Mouse (Mus musculus): Measurements from ENCODE around the gene Il24. TPM values are rescaled to one million over a fixed set of nuclear protein-coding genes. Genes with fewer than 3 reads are reported as not detected.

The Il24 gene
- polyA plus RNA-seq (2015; fragmentation: Nextera tagmentation; extraction: Ambion mirVana): not detected in 2 replicates

DNA sequence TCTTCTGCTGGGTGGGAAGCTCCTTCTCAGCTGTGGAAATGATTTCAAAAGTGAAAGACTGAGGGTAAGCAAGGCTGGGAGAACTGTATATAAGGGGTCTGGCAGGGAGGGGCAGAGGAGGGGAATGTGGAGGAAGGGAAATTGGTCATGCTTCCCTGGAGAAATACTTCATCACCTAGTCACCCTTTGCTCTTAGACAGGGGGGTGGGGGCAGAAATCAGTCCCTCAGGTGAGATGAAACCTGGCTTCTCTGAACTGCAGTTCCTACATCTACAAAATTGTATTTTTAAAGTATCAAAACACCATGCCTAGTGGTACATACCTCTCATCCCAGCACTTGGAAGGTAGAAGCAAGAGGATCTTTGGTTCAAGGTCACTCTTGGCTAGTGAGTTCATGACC is at the start of gene Il24:
TSS of gene Il24 (minus strand) at position 101 of the 400 bp plus-strand sequence.
- H3K9ac ChIP-seq (ENCODE audit: low read depth, low read length): no peak within 1 kb of the TSS
- no peaks in the 10 kb centered on the region for H3K36me3 ChIP-seq (ENCODE audit: control insufficient read depth, insufficient read depth, low read length)
- no peaks in the 10 kb centered on the region for H3K9me3 ChIP-seq (ENCODE audit: control insufficient read depth, low read length)
- H3K27ac ChIP-seq (ENCODE audit: low read depth, low read length): no peak within 1 kb of the TSS
- H3K4me1 ChIP-seq (ENCODE audit: control insufficient read depth, insufficient read depth, low read depth, low read length): no peaks in the 10 kb centered on the region
- H3K4me3 ChIP-seq (ENCODE audit: low read length): no peak within 1 kb of the TSS
- H3K27me3 ChIP-seq (replicated peaks; ENCODE audit: control insufficient read depth, insufficient read depth, low read length): no peaks in the 10 kb centered on the region
- no peak for ATAC-seq
- H3K4me2 ChIP-seq (ENCODE audit: low read length): no peak within 1 kb of the TSS

DNA sequence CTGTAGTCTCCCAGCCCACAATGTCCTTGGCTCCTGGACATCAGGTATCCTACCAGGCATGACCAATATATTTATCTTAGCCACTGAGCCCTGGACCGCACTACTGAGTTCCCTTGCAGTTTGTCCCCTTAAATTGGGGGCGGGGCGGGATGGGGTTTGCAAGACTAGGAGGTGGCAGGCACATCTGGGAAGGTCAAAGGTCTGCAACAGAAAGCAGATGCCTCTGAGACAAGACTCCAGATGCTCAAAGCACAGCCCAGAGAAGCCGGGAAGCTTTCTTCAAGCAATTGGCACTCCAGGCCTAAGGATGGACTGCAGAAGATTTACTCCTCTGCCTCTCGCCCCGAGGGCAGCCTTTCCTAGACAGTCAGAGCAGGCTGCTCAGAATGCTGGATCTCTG is 49.1 kb upstream of the Il24 start:
- Histone ChIP-seq H3K27ac (ENCODE audit: low read depth, low read length) (no peak overlapping the region), H3K4me2 (ENCODE audit: low read length) (no peak overlapping the region), H3K4me3 (ENCODE audit: low read length) (no peak overlapping the region), H3K9me3 (ENCODE audit: control insufficient read depth, low read length) (no peaks in the 10 kb centered on the region), H3K9ac (ENCODE audit: low read depth, low read length) (no peak overlapping the region), H3K36me3 (ENCODE audit: control insufficient read depth, insufficient read depth, low read length) (no peaks in the 10 kb centered on the region), H3K27me3 (replicated peaks; ENCODE audit: control insufficient read depth, insufficient read depth, low read length) (no peaks in the 10 kb centered on the region), H3K4me1 (ENCODE audit: control insufficient read depth, insufficient read depth, low read depth, low read length) (no peaks in the 10 kb centered on the region; the same call in 1 of the 2 replicates)
- no peak for ATAC-seq
- WGBS: 55% methylated on average over 6 of the region's 6 CpGs

DNA sequence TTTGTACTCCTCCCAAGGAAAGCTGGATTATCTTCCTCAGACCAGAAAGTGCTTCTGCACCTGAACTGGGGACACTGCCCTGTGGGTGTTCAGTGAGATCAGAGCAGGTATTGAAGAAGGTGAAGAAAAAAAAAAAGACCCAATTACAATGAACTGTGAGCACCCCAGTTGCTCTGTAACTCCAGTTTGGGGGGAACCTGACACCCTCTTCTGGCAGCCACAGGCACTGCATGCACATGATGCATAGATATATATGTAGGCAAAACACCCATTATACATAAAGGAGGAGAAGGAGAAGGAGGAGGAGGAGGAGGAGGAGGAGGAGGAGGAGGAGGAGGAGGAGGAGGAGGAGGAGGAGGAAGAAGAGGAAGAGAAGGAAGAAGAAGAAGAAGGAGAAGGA is 39.2 kb upstream of the Il24 start:
- H3K4me1 ChIP-seq (ENCODE audit: control insufficient read depth, insufficient read depth, low read depth, low read length): no peaks in the 10 kb centered on the region
- H3K4me2 ChIP-seq (ENCODE audit: low read length): no peak overlapping the region

DNA sequence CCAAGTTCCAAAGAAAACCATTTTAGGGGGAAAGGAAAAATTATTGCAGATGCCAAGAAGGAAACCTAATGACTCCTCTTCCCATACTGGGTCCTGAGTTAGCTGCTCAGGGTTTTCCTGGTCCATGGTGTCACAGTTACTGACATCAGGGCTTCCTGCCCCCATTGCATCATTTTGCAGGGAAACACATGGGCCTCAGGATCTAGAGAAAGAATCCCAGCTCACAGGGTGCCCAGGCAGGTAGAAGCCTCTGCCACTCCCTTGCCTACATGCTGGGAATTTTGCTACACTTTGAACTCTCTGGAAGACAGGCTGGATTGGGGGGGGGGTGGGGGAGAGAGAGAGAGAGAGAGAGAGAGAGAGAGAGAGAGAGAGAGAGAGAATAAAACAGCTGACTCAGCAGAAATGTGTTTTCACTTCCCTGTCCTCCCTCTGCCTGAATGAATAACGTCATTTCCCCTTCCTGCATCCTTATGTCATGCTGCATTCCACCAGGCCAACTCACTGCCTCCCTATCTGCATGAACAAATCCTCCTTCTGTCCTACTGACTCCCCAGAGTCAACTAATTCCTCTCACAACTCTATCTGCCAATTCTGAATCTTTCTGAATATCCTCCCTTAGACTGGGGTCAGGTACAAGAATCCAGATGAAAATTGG is 31.2 kb upstream of the Il24 start:
- Histone ChIP-seq H3K27ac (ENCODE audit: low read depth, low read length) (no peak overlapping the region), H3K9ac (ENCODE audit: low read depth, low read length) (no peak overlapping the region), H3K4me1 (ENCODE audit: control insufficient read depth, insufficient read depth, low read depth, low read length) (no peaks in the 10 kb centered on the region), H3K27me3 (replicated peaks; ENCODE audit: control insufficient read depth, insufficient read depth, low read length) (no peaks in the 10 kb centered on the region), H3K9me3 (ENCODE audit: control insufficient read depth, low read length) (no peaks in the 10 kb centered on the region), H3K36me3 (ENCODE audit: control insufficient read depth, insufficient read depth, low read length) (no peaks in the 10 kb centered on the region), H3K4me2 (ENCODE audit: low read length) (no peak overlapping the region), H3K4me3 (ENCODE audit: low read length) (no peak overlapping the region)
- 23% methylated on average over 1 of the region's 1 CpGs for WGBS
- ATAC-seq: no peak

More for the DNA sequence above, 39.2 kb upstream of the Il24 start:
- no peak overlapping the region for H3K27ac ChIP-seq (ENCODE audit: low read depth, low read length)
- H3K36me3 ChIP-seq (ENCODE audit: control insufficient read depth, insufficient read depth, low read length): no peaks in the 10 kb centered on the region
- no peak for ATAC-seq
- no peaks in the 10 kb centered on the region for H3K27me3 ChIP-seq (replicated peaks; ENCODE audit: control insufficient read depth, insufficient read depth, low read length)
- no peak overlapping the region for H3K4me3 ChIP-seq (ENCODE audit: low read length)
- H3K9me3 ChIP-seq (ENCODE audit: control insufficient read depth, low read length): no peaks in the 10 kb centered on the region
- no peak overlapping the region for H3K9ac ChIP-seq (ENCODE audit: low read depth, low read length)

DNA sequence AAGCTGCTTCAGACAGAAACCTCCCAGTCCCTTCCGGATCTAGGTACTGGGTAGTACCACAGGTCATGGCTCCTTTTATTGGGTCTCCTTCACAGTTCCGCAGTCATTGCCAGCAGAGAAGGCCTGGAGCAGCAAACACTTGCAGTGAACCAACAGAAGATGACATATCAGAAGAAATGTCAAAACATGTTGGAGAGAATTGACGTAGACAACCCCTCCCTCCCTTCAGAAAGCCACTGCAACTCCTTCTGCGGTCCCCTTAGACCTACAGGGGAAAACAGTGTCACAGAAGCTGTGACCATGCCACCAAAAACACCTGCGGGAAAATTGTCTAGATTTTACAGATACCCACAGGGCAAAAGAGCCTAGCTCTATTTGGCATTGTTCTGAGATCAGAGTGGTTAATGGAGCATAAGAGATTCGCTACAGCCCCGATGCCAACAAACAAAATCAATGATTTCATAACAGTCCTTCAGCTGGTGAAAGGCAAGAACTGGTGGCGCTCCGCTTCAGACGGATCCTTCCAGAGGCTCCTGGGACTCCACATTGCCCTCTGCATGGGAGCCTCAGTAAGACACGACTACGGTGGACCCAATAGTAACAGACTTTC is 24.3 kb upstream of the Il24 start, which contains the start of gene Il20:
TSS of gene Il20 (minus strand) at position 51 of the 610 bp plus-strand sequence.
- H3K9ac ChIP-seq (ENCODE audit: low read depth, low read length): no peak within 1 kb of the TSS
- no peak within 1 kb of the TSS for H3K27ac ChIP-seq (ENCODE audit: low read depth, low read length)
- no peak within 1 kb of the TSS for H3K4me2 ChIP-seq (ENCODE audit: low read length)
- no peaks in the 10 kb centered on the region for H3K4me1 ChIP-seq (ENCODE audit: control insufficient read depth, insufficient read depth, low read depth, low read length)
- no peaks in the 10 kb centered on the region for H3K9me3 ChIP-seq (ENCODE audit: control insufficient read depth, low read length)
- ATAC-seq: no peak
- H3K36me3 ChIP-seq (ENCODE audit: control insufficient read depth, insufficient read depth, low read length): no peaks in the 10 kb centered on the region
- 63% methylated on average over 12 of the region's 12 CpGs for WGBS
- no peaks in the 10 kb centered on the region for H3K27me3 ChIP-seq (replicated peaks; ENCODE audit: control insufficient read depth, insufficient read depth, low read length)
- H3K4me3 ChIP-seq (ENCODE audit: low read length): no peak within 1 kb of the TSS

DNA sequence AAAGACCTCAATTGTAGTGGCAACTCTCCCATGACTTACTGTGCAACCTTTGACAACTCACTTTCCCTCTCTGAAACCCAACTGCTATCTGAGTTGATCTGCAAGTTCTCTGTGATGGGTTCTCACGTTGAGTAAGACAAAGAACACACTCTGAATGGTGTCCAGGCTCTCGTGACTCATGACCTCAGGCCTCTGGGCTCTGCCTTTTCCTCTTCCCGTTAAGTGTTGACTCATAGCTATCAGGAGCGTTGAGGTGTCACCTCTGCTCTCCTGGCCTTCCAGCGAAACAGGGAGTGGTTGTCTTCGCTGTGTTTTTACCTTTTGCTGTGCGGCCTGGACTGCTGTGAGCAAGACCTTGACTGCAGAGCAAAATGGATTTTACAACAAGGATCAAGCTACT is 15.3 kb upstream of the Il24 start:
- no peak for ATAC-seq
- no peak overlapping the region for H3K4me3 ChIP-seq (ENCODE audit: low read length)
- no peak overlapping the region for H3K9ac ChIP-seq (ENCODE audit: low read depth, low read length)
- H3K36me3 ChIP-seq (ENCODE audit: control insufficient read depth, insufficient read depth, low read length): no peaks in the 10 kb centered on the region
- H3K27ac ChIP-seq (ENCODE audit: low read depth, low read length): no peak overlapping the region
- no peak overlapping the region for H3K4me2 ChIP-seq (ENCODE audit: low read length)
- H3K4me1 ChIP-seq (ENCODE audit: control insufficient read depth, insufficient read depth, low read depth, low read length): no peaks in the 10 kb centered on the region
- 87% methylated on average over 7 of the region's 7 CpGs for WGBS
- H3K9me3 ChIP-seq (ENCODE audit: control insufficient read depth, low read length): no peaks in the 10 kb centered on the region
- H3K27me3 ChIP-seq (replicated peaks; ENCODE audit: control insufficient read depth, insufficient read depth, low read length): no peaks in the 10 kb centered on the region

DNA sequence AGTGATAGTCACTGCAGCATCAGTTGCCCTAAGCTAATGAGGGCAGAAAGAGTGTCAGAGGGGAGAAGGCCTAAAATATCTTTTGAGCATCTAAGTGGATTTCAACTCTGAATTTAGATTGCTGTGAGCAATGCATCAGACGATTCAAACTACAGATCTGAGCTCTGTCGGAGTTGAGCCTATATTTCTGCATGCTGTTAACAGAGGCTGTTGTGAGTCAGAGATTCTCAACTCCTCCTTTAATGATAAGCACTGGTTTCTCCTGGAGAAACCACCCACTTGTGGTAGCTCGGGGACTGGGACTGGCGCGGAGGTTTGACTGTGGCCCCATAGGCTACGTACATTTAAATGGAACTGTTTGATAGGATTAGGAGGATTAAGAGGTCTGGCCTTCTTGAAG is 7.2 kb upstream of the Il24 start:
- no peak overlapping the region for H3K4me3 ChIP-seq (ENCODE audit: low read length)
- H3K9me3 ChIP-seq (ENCODE audit: control insufficient read depth, low read length): no peaks in the 10 kb centered on the region
- no peaks in the 10 kb centered on the region for H3K27me3 ChIP-seq (replicated peaks; ENCODE audit: control insufficient read depth, insufficient read depth, low read length)
- H3K4me1 ChIP-seq (ENCODE audit: control insufficient read depth, insufficient read depth, low read depth, low read length): no peaks in the 10 kb centered on the region
- no peak for ATAC-seq
- H3K4me2 ChIP-seq (ENCODE audit: low read length): no peak overlapping the region
- no peaks in the 10 kb centered on the region for H3K36me3 ChIP-seq (ENCODE audit: control insufficient read depth, insufficient read depth, low read length)
- 76% methylated on average over 6 of the region's 6 CpGs for WGBS
- H3K9ac ChIP-seq (ENCODE audit: low read depth, low read length): no peak overlapping the region
- no peak overlapping the region for H3K27ac ChIP-seq (ENCODE audit: low read depth, low read length)

DNA sequence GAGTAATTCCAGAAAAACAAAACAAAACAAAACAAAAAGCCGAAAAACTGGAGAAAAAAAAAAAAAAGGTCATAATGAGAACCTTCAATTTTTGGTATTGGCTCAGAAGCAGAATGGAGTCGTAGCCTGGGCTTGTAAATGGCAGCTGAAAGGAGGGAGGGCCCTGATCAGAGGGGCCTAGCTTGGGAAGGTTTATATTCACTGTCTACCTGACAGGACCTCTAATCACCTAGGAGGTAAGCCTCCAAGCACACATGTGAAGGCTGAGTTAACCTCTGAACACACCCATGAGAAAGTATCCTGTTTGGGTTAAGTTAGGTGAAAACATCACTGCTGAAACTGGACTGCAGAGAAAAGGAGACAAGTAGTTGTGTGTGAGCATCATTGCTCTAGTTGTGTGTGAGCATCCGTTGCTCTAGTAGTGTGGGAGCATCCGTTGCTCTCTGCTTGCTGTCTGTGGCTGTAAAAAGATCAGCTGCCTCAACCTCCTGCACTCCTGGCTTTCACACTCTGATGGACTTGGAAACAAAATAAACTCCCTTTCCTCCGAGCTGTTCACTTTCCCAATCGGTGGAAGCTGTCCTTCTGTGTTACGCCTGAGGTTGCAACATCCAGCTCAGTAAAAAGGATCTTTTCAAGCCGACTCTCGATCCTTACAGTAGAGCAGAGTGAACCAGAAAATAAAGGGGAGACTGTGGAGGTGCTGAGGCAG is 6.2 kb upstream of the Il24 start:
- 78% methylated on average over 9 of the region's 9 CpGs for WGBS
- Histone ChIP-seq H3K27me3 (replicated peaks; ENCODE audit: control insufficient read depth, insufficient read depth, low read length) (no peaks in the 10 kb centered on the region), H3K9ac (ENCODE audit: low read depth, low read length) (no peak overlapping the region), H3K4me1 (ENCODE audit: control insufficient read depth, insufficient read depth, low read depth, low read length) (no peaks in the 10 kb centered on the region), H3K4me3 (ENCODE audit: low read length) (no peak overlapping the region), H3K36me3 (ENCODE audit: control insufficient read depth, insufficient read depth, low read length) (no peaks in the 10 kb centered on the region), H3K27ac (ENCODE audit: low read depth, low read length) (no peak overlapping the region), H3K4me2 (ENCODE audit: low read length) (no peak overlapping the region), H3K9me3 (ENCODE audit: control insufficient read depth, low read length) (no peaks in the 10 kb centered on the region)
- no peak for ATAC-seq

DNA sequence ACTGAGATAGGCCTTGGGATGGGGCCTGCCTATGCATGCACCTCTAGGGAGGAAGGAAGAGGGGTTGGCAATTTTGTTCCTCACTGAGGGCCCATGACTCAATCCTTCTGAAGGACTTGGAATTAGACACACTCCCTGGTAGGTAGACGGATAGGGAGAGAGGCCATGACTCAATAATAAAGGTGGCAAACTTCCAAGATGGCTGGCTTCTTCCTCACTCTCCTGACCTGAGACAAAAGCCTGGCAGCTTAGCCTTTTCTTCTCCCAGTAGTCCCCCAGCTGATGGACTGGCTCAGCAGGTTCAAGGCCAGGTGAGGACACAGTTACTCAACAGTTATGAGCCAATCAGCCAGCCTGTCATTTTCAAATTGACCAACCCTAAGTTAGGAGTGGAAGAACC is 5.2 kb upstream of the Il24 start:
- Histone ChIP-seq H3K4me1 (ENCODE audit: control insufficient read depth, insufficient read depth, low read depth, low read length) (no peaks in the 10 kb centered on the region), H3K27ac (ENCODE audit: low read depth, low read length) (no peak overlapping the region), H3K9me3 (ENCODE audit: control insufficient read depth, low read length) (no peaks in the 10 kb centered on the region), H3K4me3 (ENCODE audit: low read length) (no peak overlapping the region), H3K4me2 (ENCODE audit: low read length) (no peak overlapping the region), H3K27me3 (replicated peaks; ENCODE audit: control insufficient read depth, insufficient read depth, low read length) (no peaks in the 10 kb centered on the region), H3K36me3 (ENCODE audit: control insufficient read depth, insufficient read depth, low read length) (no peaks in the 10 kb centered on the region), H3K9ac (ENCODE audit: low read depth, low read length) (no peak overlapping the region)
- 52% methylated on average over 1 of the region's 1 CpGs for WGBS
- no peak for ATAC-seq

Data from hindbrain, embryonic 16.5 days (tissue).